Mouse (Mus musculus): ENCODE measurements at regions not wholly inside any gene's neighbourhood (a gene's known extent, or its start where the extent isn't known, plus 50 kb on each side); places are given as distances from the start of the nearest gene placed in this dataset.
A peak's percentile ranks its signal among the peaks of the same experiment; 100 is the strongest.
"Not testable (repeated sequence)": the region's sequence is repeated elsewhere in the genome, so short reads cannot be mapped to it uniquely, and the experiment has no call there.

DNA sequence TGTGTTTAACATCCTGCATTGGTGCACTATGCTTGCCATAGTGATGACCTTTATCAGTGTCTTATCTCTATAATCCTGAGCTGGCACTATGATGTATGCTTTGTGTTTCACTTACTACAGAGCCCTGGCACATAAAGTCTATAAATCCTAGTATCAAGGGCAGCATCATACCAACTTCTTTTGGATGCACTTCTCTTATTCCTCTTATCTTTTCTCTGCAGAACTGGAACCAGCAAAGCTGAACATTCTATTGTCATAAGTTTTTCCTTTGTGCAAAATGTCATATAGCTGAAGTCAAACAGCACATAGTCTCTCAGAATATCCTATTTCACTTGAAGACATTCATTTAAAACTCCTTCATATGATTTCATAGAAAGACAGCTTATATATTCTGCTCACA is 563.3 kb upstream of the Foxg1 start:
- Histone ChIP-seq H3K27ac (ENCODE audit: low read length) (no peak overlapping the region), H3K4me2 (ENCODE audit: low read length) (no peak overlapping the region), H3K4me3 (replicated peaks; ENCODE audit: low read length) (no peak overlapping the region), H3K9ac (replicated peaks; ENCODE audit: low read depth, low read length) (no peak overlapping the region), H3K27me3 (replicated peaks; ENCODE audit: control insufficient read depth, insufficient read depth, low read length) (no peaks in the 10 kb centered on the region), H3K36me3 (ENCODE audit: control insufficient read depth, insufficient read depth) (no peaks in the 10 kb centered on the region), H3K9me3 (ENCODE audit: control insufficient read depth, low read length) (no peaks in the 10 kb centered on the region), H3K4me1 (replicated peaks; ENCODE audit: control insufficient read depth, insufficient read depth, low read length) (no peaks in the 10 kb centered on the region)
- ATAC-seq, result no peak

DNA sequence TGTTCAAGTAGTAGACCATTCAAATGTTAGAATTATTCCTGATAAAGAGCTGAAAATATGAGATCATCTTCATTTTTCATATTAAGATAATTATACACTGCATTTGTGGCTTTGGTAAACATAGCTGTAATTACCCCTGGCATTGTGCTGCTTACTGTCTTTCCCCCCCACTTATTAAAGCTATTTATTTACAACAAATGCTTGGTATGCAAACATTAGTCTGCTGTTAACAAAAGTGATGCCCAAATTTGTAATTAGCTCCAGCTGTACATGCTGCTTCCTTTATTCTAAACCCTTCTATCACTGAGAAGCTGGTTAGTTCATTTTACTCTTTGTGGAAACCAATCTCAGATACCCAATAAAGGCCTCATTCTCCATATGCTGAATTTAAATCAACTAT is 562.3 kb upstream of the Foxg1 start:
- Histone ChIP-seq H3K9ac (replicated peaks; ENCODE audit: low read depth, low read length) (no peak overlapping the region), H3K4me1 (replicated peaks; ENCODE audit: control insufficient read depth, insufficient read depth, low read length) (no peaks in the 10 kb centered on the region), H3K27ac (ENCODE audit: low read length) (no peak overlapping the region), H3K4me2 (ENCODE audit: low read length) (no peak overlapping the region), H3K4me3 (replicated peaks; ENCODE audit: low read length) (no peak overlapping the region), H3K36me3 (ENCODE audit: control insufficient read depth, insufficient read depth) (no peaks in the 10 kb centered on the region), H3K27me3 (replicated peaks; ENCODE audit: control insufficient read depth, insufficient read depth, low read length) (no peaks in the 10 kb centered on the region), H3K9me3 (ENCODE audit: control insufficient read depth, low read length) (no peaks in the 10 kb centered on the region)
- ATAC-seq, result peak; percentile 87

DNA sequence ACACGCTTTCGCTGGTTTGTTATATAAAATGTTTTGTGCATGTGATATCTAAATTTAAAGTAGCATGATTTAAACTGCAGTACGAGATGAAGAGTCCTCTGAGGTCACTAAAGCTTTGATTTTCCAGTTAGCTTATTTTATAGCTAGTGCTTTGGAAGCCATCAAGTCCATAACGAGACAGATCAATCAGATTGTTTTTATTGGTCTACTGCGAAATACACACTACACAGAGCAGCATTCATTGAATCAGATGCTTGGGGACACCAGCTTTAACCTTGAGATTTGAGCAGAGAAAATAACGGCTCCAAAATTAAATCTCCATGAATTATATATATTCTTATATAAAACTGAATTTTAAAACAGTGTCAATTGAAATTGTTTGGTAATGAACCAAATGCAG is 556.2 kb upstream of the Foxg1 start:
- Histone ChIP-seq H3K27ac (ENCODE audit: low read length) (no peak overlapping the region), H3K4me2 (ENCODE audit: low read length) (no peak overlapping the region), H3K4me1 (replicated peaks; ENCODE audit: control insufficient read depth, insufficient read depth, low read length) (no peaks in the 10 kb centered on the region), H3K9ac (replicated peaks; ENCODE audit: low read depth, low read length) (no peak overlapping the region), H3K9me3 (ENCODE audit: control insufficient read depth, low read length) (no peaks in the 10 kb centered on the region), H3K27me3 (replicated peaks; ENCODE audit: control insufficient read depth, insufficient read depth, low read length) (no peaks in the 10 kb centered on the region), H3K36me3 (ENCODE audit: control insufficient read depth, insufficient read depth) (no peaks in the 10 kb centered on the region), H3K4me3 (replicated peaks; ENCODE audit: low read length) (no peak overlapping the region)
- 64% methylated on average over 6 of the region's 6 CpGs for WGBS
- ATAC-seq, result no peak

GRCm38 (mm10) chr12:48853356-48853755 is 529.1 kb upstream of the Foxg1 start:
- not testable (repeated sequence) for H3K4me3 ChIP-seq (replicated peaks; ENCODE audit: low read length); H3K36me3 ChIP-seq (ENCODE audit: control insufficient read depth, insufficient read depth); H3K27me3 ChIP-seq (replicated peaks; ENCODE audit: control insufficient read depth, insufficient read depth, low read length); ATAC-seq; H3K4me1 ChIP-seq (replicated peaks; ENCODE audit: control insufficient read depth, insufficient read depth, low read length); H3K4me2 ChIP-seq (ENCODE audit: low read length); H3K9ac ChIP-seq (replicated peaks; ENCODE audit: low read depth, low read length); H3K9me3 ChIP-seq (ENCODE audit: control insufficient read depth, low read length); H3K27ac ChIP-seq (ENCODE audit: low read length)
- WGBS, result 88% methylated on average over 4 of the region's 4 CpGs

DNA sequence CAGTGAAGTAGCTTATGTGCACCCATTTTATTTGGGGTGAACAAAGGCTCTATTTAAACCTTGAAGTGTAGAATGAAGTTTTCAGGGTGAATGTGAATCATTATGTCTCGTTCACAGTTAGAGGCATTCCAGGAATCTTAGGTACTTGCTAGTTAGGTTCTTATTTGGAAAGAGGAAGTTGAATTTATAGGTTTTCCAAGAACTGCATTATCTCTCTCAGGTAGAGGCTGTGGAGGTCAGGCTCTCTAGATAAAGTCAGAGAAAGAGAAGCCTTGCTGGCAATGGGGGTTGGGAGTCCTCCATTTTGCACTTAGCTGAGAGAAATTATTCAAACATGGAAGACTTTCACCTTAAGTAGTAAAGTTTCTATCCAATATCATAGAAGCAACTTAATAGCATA is 528.4 kb upstream of the Foxg1 start:
- H3K9me3 ChIP-seq (ENCODE audit: control insufficient read depth, low read length), result no peaks in the 10 kb centered on the region
- no peak overlapping the region for H3K27ac ChIP-seq (ENCODE audit: low read length)
- H3K27me3 ChIP-seq (replicated peaks; ENCODE audit: control insufficient read depth, insufficient read depth, low read length), result no peaks in the 10 kb centered on the region
- H3K4me1 ChIP-seq (replicated peaks; ENCODE audit: control insufficient read depth, insufficient read depth, low read length), result no peaks in the 10 kb centered on the region
- no peak overlapping the region for H3K9ac ChIP-seq (replicated peaks; ENCODE audit: low read depth, low read length)
- WGBS, result 64% methylated on average over 1 of the region's 1 CpGs
- H3K4me3 ChIP-seq (replicated peaks; ENCODE audit: low read length), result no peak overlapping the region
- ATAC-seq, result no peak
- H3K36me3 ChIP-seq (ENCODE audit: control insufficient read depth, insufficient read depth), result no peaks in the 10 kb centered on the region
- no peak overlapping the region for H3K4me2 ChIP-seq (ENCODE audit: low read length)

DNA sequence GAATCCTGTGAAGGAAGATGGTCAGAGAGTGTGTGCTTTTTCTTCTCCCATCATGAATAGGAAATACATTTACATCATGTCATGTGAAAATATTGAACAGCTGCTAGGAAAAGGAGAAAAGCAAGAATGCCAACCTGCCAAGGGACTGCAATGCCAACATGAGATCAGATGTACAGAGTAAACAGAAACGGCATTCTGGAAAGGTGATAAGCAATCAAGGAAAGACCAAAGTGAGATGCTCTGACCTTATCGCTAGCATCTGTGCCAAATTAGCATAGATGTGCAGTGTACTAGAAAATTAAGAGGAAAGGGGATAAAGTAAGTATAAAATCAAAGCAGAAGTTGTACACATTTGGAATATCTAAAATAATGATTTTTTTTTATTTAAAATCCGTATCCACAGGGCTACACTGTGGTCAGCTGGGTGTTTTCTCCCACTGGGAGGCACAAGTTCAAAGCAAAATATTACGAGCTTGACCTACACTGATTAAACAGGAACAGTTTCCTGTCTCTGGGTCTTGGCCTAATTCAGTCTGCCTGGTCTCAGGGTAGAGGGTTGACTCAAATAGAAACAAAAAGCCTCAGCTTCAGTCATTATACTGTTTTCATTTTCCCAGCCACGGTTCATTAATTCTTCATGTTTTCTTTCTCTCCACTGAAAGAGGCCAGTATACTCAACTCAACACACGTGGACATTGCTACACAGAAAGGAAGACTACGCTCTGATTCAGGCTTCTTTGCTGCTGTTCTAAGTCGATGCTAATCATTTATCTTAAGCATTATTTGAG is 504.0 kb upstream of the Foxg1 start:
- Histone ChIP-seq H3K27ac (ENCODE audit: low read length) (no peak overlapping the region), H3K4me3 (replicated peaks; ENCODE audit: low read length) (no peak overlapping the region), H3K36me3 (ENCODE audit: control insufficient read depth, insufficient read depth) (no peaks in the 10 kb centered on the region), H3K4me2 (ENCODE audit: low read length) (no peak overlapping the region), H3K9ac (replicated peaks; ENCODE audit: low read depth, low read length) (no peak overlapping the region), H3K9me3 (ENCODE audit: control insufficient read depth, low read length) (no peaks in the 10 kb centered on the region), H3K27me3 (replicated peaks; ENCODE audit: control insufficient read depth, insufficient read depth, low read length) (no peaks in the 10 kb centered on the region), H3K4me1 (replicated peaks; ENCODE audit: control insufficient read depth, insufficient read depth, low read length) (no peaks in the 10 kb centered on the region; the same call in 1 of the 2 replicates)
- WGBS, result 22% methylated on average over 8 of the region's 8 CpGs
- peak; percentile 63 for ATAC-seq

Measured in forebrain, embryonic 16.5 days (tissue).